Mouse (Mus musculus): ENCODE results near the gene Siglece. TPM values are rescaled to one million over a fixed set of nuclear protein-coding genes. Genes with fewer than 3 reads are reported as not detected.
A peak's percentile ranks its signal among the peaks of the same experiment; 100 is the strongest.

The Siglece gene
- polyA plus RNA-seq, 1 experiment from 2014 or later = 1.6 TPM

- no peaks in the 10 kb centered on the region for H3K27me3 ChIP-seq (replicated peaks)
- H3K9me3 ChIP-seq (replicated peaks) = no peaks in the 10 kb centered on the region
- H3K27ac ChIP-seq = no peak overlapping the region
- H3K36me3 ChIP-seq = no peaks in the 10 kb centered on the region
- no peak overlapping the region for H3K9ac ChIP-seq
- 33% methylated on average over 10 of the region's 10 CpGs for WGBS (ENCODE audit: insufficient replicate concordance)
- no peak overlapping the region for H3K4me2 ChIP-seq
- no peak overlapping the region for H3K4me3 ChIP-seq
- no peaks in the 10 kb centered on the region for H3K4me1 ChIP-seq
- no peak for ATAC-seq
Measured at GRCm38 (mm10) chr7:43623819-43624218, 36.1 kb downstream of the Siglece start.

- Histone ChIP-seq H3K9me3 (replicated peaks) (no peaks in the 10 kb centered on the region), H3K4me2 (no peak overlapping the region), H3K27ac (no peak overlapping the region), H3K9ac (no peak overlapping the region), H3K36me3 (no peaks in the 10 kb centered on the region), H3K4me3 (no peak overlapping the region), H3K27me3 (replicated peaks) (no peaks in the 10 kb centered on the region), H3K4me1 (no peaks in the 10 kb centered on the region)
- no peak for ATAC-seq
- 50% methylated on average over 7 of the region's 7 CpGs for WGBS (ENCODE audit: insufficient replicate concordance)
Measured at GRCm38 (mm10) chr7:43622927-43623326, 37.0 kb downstream of the Siglece start.

- Histone ChIP-seq H3K27ac (no peak overlapping the region), H3K27me3 (replicated peaks) (no peaks in the 10 kb centered on the region), H3K4me3 (no peak overlapping the region), H3K9me3 (replicated peaks) (no peaks in the 10 kb centered on the region), H3K4me2 (no peak overlapping the region), H3K4me1 (no peaks in the 10 kb centered on the region), H3K9ac (no peak overlapping the region), H3K36me3 (no peaks in the 10 kb centered on the region)
- WGBS (ENCODE audit: insufficient replicate concordance) = 79% methylated on average over 14 of the region's 14 CpGs
- no peak for ATAC-seq
Measured at GRCm38 (mm10) chr7:43613816-43614551, 46.0 kb downstream of the Siglece start.

GRCm38 (mm10) chr7:43608316-43608824, 51.6 kb downstream of the Siglece start:
- peaks cover 10% of the 10 kb centered on the region for H3K27me3 ChIP-seq (replicated peaks)
- no peak overlapping the region for H3K4me2 ChIP-seq
- H3K9ac ChIP-seq = no peak overlapping the region
- 58% methylated on average over 7 of the region's 7 CpGs for WGBS (ENCODE audit: insufficient replicate concordance)
- no peaks in the 10 kb centered on the region for H3K9me3 ChIP-seq (replicated peaks)
- peaks cover 11% of the 10 kb centered on the region; the same call in 1 of the 2 replicates for H3K4me1 ChIP-seq
- H3K4me3 ChIP-seq = no peak overlapping the region
- no peaks in the 10 kb centered on the region for H3K36me3 ChIP-seq
- H3K27ac ChIP-seq = no peak overlapping the region
- no peak for ATAC-seq

- H3K36me3 ChIP-seq = no peaks in the 10 kb centered on the region
- H3K27me3 ChIP-seq (replicated peaks) = peaks cover 10% of the 10 kb centered on the region
- no peak overlapping the region for H3K4me3 ChIP-seq
- 37% methylated on average over 5 of the region's 5 CpGs for WGBS (ENCODE audit: insufficient replicate concordance)
- no peak overlapping the region for H3K27ac ChIP-seq
- H3K4me2 ChIP-seq = no peak overlapping the region
- no peak overlapping the region for H3K9ac ChIP-seq
- H3K9me3 ChIP-seq (replicated peaks) = no peaks in the 10 kb centered on the region
- peaks cover 11% of the 10 kb centered on the region; the same call in 1 of the 2 replicates for H3K4me1 ChIP-seq
- no peak for ATAC-seq
Measured at GRCm38 (mm10) chr7:43607743-43608287, 52.1 kb downstream of the Siglece start.

- H3K4me1 ChIP-seq = peaks cover 11% of the 10 kb centered on the region; the same call in 1 of the 2 replicates
- WGBS (ENCODE audit: insufficient replicate concordance) = 13% methylated on average over 41 of the region's 41 CpGs
- H3K27me3 ChIP-seq (replicated peaks) = peaks cover 10% of the 10 kb centered on the region
- peak within 1 kb of the TSS; percentile 25; the same call in 1 of the 2 replicates for H3K4me3 ChIP-seq
- no peaks in the 10 kb centered on the region for H3K9me3 ChIP-seq (replicated peaks)
- peak; percentile 67 for ATAC-seq
- H3K9ac ChIP-seq = no peak within 1 kb of the TSS
- H3K4me2 ChIP-seq = peak within 1 kb of the TSS; percentile 61
- H3K36me3 ChIP-seq = no peaks in the 10 kb centered on the region
- no peak within 1 kb of the TSS for H3K27ac ChIP-seq
Measured at GRCm38 (mm10) chr7:43606896-43607742, 52.8 kb downstream of the Siglece start, which contains the start of gene Zfp819. TSS of gene Zfp819 (plus strand) at chr7:43607169.

- Histone ChIP-seq H3K36me3 (no peaks in the 10 kb centered on the region), H3K4me1 (0 out of 2 replicates have a peak, but pooled peaks cover 2% of the 10 kb centered on the region), H3K27ac (no peak overlapping the region), H3K9ac (no peak overlapping the region), H3K4me3 (no peak overlapping the region), H3K4me2 (no peak overlapping the region), H3K27me3 (replicated peaks) (no peaks in the 10 kb centered on the region; the same call in 1 of the 2 replicates), H3K9me3 (replicated peaks) (no peaks in the 10 kb centered on the region)
- WGBS (ENCODE audit: insufficient replicate concordance) = 30% methylated on average over 5 of the region's 5 CpGs
- no peak for ATAC-seq
Measured at GRCm38 (mm10) chr7:43601884-43602283, 58.1 kb downstream of the Siglece start.

Other genes starting within 250 kb of the Siglece start
- gene Lim2, start 232.5 kb downstream of the Siglece start, polyA plus RNA-seq (2016; fragmentation: Nextera tagmentation; extraction: Ambion mirVana) = not detected in 2 replicates
- gene Nkg7, start 223.1 kb downstream of the Siglece start, polyA plus RNA-seq (2016; fragmentation: Nextera tagmentation; extraction: Ambion mirVana) = 3.8 and 4.4 TPM in 2 replicates
- not detected in 2 replicates for gene Cldnd2, start 219.4 kb downstream of the Siglece start, polyA plus RNA-seq (2016; fragmentation: Nextera tagmentation; extraction: Ambion mirVana)
- gene Etfb, start 216.1 kb downstream of the Siglece start, polyA plus RNA-seq (2016; fragmentation: Nextera tagmentation; extraction: Ambion mirVana) = 238 and 249 TPM in 2 replicates
- gene Gm45233, start 216.0 kb downstream of the Siglece start, polyA plus RNA-seq (2016; fragmentation: Nextera tagmentation; extraction: Ambion mirVana) = 0.26 and 0.59 TPM in 2 replicates
- gene Vsig10l, start 197.0 kb downstream of the Siglece start, polyA plus RNA-seq (2016; fragmentation: Nextera tagmentation; extraction: Ambion mirVana) = 1.2 and 2.3 TPM in 2 replicates
- 0.05 TPM in 1 of 2 replicates, not detected in the other for gene Iglon5, start 170.1 kb downstream of the Siglece start, polyA plus RNA-seq (2016; fragmentation: Nextera tagmentation; extraction: Ambion mirVana)
- not detected in 2 replicates for gene 4931406B18Rik, start 154.2 kb downstream of the Siglece start, polyA plus RNA-seq (2016; fragmentation: Nextera tagmentation; extraction: Ambion mirVana)
- 1.5 and 1.6 TPM in 2 replicates for gene Cd33, start 115.7 kb downstream of the Siglece start, polyA plus RNA-seq (2016; fragmentation: Nextera tagmentation; extraction: Ambion mirVana)
- gene Zfp658, start 97.9 kb downstream of the Siglece start, polyA plus RNA-seq (2016; fragmentation: Nextera tagmentation; extraction: Ambion mirVana) = 0.46 and 0.56 TPM in 2 replicates
- 3.4 and 3.5 TPM in 2 replicates for gene Zfp719, start 80.6 kb downstream of the Siglece start, polyA plus RNA-seq (2016; fragmentation: Nextera tagmentation; extraction: Ambion mirVana)
- gene Zfp819, start 53.0 kb downstream of the Siglece start, polyA plus RNA-seq (2016; fragmentation: Nextera tagmentation; extraction: Ambion mirVana) = not detected in 2 replicates
- gene Ceacam18, start 25.5 kb downstream of the Siglece start, polyA plus RNA-seq (2016; fragmentation: Nextera tagmentation; extraction: Ambion mirVana) = not detected in 2 replicates
- 5.9 and 8.0 TPM in 2 replicates for gene Ctu1, start 11.9 kb upstream of the Siglece start, polyA plus RNA-seq (2016; fragmentation: Nextera tagmentation; extraction: Ambion mirVana)
- not detected in 2 replicates for gene Klk14, start 30.3 kb upstream of the Siglece start, polyA plus RNA-seq (2016; fragmentation: Nextera tagmentation; extraction: Ambion mirVana)
- 0.10 and 0.27 TPM in 2 replicates for gene Klk13, start 52.4 kb upstream of the Siglece start, polyA plus RNA-seq (2016; fragmentation: Nextera tagmentation; extraction: Ambion mirVana)
- not detected in 2 replicates for gene Klk12, start 108.7 kb upstream of the Siglece start, polyA plus RNA-seq (2016; fragmentation: Nextera tagmentation; extraction: Ambion mirVana)
- gene Klk11, start 114.4 kb upstream of the Siglece start, polyA plus RNA-seq (2016; fragmentation: Nextera tagmentation; extraction: Ambion mirVana) = not detected in 2 replicates
- gene Klk10, start 120.9 kb upstream of the Siglece start, polyA plus RNA-seq (2016; fragmentation: Nextera tagmentation; extraction: Ambion mirVana) = not detected in 2 replicates
- gene Klk9, start 131.7 kb upstream of the Siglece start, polyA plus RNA-seq (2016; fragmentation: Nextera tagmentation; extraction: Ambion mirVana) = not detected in 2 replicates
- gene Klk8, start 137.4 kb upstream of the Siglece start, polyA plus RNA-seq (2016; fragmentation: Nextera tagmentation; extraction: Ambion mirVana) = 16.0 and 17.3 TPM in 2 replicates
- not detected in 2 replicates for gene Klk7, start 151.1 kb upstream of the Siglece start, polyA plus RNA-seq (2016; fragmentation: Nextera tagmentation; extraction: Ambion mirVana)
- gene Klk6, start 164.3 kb upstream of the Siglece start, polyA plus RNA-seq (2016; fragmentation: Nextera tagmentation; extraction: Ambion mirVana) = not detected in 2 replicates
- not detected in 2 replicates for gene Klk5, start 181.8 kb upstream of the Siglece start, polyA plus RNA-seq (2016; fragmentation: Nextera tagmentation; extraction: Ambion mirVana)
- not detected in 2 replicates for gene Klk4, start 221.0 kb upstream of the Siglece start, polyA plus RNA-seq (2016; fragmentation: Nextera tagmentation; extraction: Ambion mirVana)

All from liver, embryonic 12.5 days (tissue).